Mouse (Mus musculus): Measurements from ENCODE around the gene Grpel1. TPM values are rescaled to one million over a fixed set of nuclear protein-coding genes. Genes with fewer than 3 reads are reported as not detected.

Gene Grpel1
- 60.5 and 64.4 TPM in 2 replicates for polyA plus RNA-seq (2016; fragmentation: Nextera tagmentation; extraction: Ambion mirVana)

- H3K27me3 ChIP-seq (ENCODE audit: poor library complexity, severe bottlenecking): peaks cover 26% of the 10 kb centered on the region
- no peaks in the 10 kb centered on the region for H3K9me3 ChIP-seq
- peaks cover 23% of the 10 kb centered on the region for H3K36me3 ChIP-seq (replicated peaks)
- under 1% methylated on average over 68 of the region's 68 CpGs for WGBS
- H3K4me3 ChIP-seq: peak within 1 kb of the TSS; percentile 95
- peak within 1 kb of the TSS; percentile 89 for H3K27ac ChIP-seq
- H3K4me1 ChIP-seq: peaks cover 40% of the 10 kb centered on the region
- DNase-seq (ENCODE audit: extremely low spot score, low spot score): peak; percentile 97
These were observed at the start of gene Grpel1 for GRCm38 (mm10) chr5:36464709-36465661. Gene Grpel1 (plus strand): TSS chr5:36464998.

- H3K9me3 ChIP-seq: no peaks in the 10 kb centered on the region
- no peak for DNase-seq (ENCODE audit: extremely low spot score, low spot score)
- peaks cover 2% of the 10 kb centered on the region; the same call in 1 of the 2 replicates for H3K4me1 ChIP-seq
- 79% methylated on average over 3 of the region's 3 CpGs for WGBS
- H3K36me3 ChIP-seq (replicated peaks): no peaks in the 10 kb centered on the region
- no peak overlapping the region for H3K4me3 ChIP-seq
- no peak overlapping the region for H3K27ac ChIP-seq
- no peaks in the 10 kb centered on the region for H3K27me3 ChIP-seq (ENCODE audit: poor library complexity, severe bottlenecking)
These were observed 44.9 kb upstream of the Grpel1 start for GRCm38 (mm10) chr5:36419861-36420260.

DNA sequence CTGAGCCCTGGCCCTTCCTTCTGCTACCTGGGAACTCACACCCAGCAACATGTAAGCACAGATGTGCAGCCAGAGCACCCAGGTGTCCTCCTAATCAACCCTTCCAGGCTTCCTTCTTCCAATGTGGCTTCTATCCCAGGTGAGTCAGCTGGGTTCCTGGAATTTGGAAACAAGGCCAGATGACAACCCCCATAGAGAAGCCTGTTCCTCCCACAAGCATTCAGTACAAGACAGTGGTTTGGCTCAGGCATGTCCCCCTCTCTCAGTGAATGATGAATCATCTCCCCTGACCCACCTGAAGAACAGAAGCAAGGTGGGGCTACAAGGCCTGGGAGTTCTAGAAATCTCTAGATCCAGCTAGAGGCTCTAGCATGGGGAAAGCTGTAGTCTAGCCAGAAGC, 42.1 kb upstream of the Grpel1 start:
- no peak for DNase-seq (ENCODE audit: extremely low spot score, low spot score)
- Histone ChIP-seq H3K4me3 (no peak overlapping the region), H3K27me3 (ENCODE audit: poor library complexity, severe bottlenecking) (no peaks in the 10 kb centered on the region), H3K27ac (no peak overlapping the region), H3K36me3 (replicated peaks) (no peaks in the 10 kb centered on the region), H3K4me1 (peaks cover under 1% of the 10 kb centered on the region; the same call in 1 of the 2 replicates), H3K9me3 (no peaks in the 10 kb centered on the region)

- H3K36me3 ChIP-seq (replicated peaks): no peaks in the 10 kb centered on the region
- H3K27ac ChIP-seq: no peak overlapping the region
- peaks cover 7% of the 10 kb centered on the region for H3K4me1 ChIP-seq
- no peaks in the 10 kb centered on the region for H3K9me3 ChIP-seq
- H3K4me3 ChIP-seq: no peak overlapping the region
- no peaks in the 10 kb centered on the region for H3K27me3 ChIP-seq (ENCODE audit: poor library complexity, severe bottlenecking)
- DNase-seq (ENCODE audit: extremely low spot score, low spot score): no peak
These were observed 40.1 kb upstream of the Grpel1 start for GRCm38 (mm10) chr5:36424676-36425075.

DNA sequence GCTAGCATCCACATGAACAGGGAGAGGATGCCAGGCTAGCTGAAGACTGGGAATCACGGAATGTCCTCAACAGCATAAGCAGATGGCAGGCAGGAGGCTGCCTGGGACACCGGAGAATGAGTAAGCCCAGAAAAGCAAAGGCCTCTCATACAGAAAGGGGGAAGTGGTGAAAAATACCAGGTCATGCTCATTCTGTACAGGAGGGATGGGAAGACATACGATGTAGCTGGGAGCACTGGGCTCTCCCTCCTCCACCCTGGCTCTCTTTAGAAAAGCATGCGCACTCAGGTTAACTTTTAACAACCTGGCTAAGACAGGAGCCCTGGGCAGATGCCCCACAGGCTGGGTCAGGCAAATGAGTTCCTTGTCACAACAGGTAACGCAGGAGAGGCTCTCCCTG, 38.4 kb upstream of the Grpel1 start:
- Histone ChIP-seq H3K9me3 (no peaks in the 10 kb centered on the region), H3K4me3 (no peak overlapping the region), H3K27ac (no peak overlapping the region), H3K27me3 (ENCODE audit: poor library complexity, severe bottlenecking) (no peaks in the 10 kb centered on the region), H3K4me1 (peaks cover 23% of the 10 kb centered on the region), H3K36me3 (replicated peaks) (no peaks in the 10 kb centered on the region)
- WGBS: 90% methylated on average over 5 of the region's 5 CpGs
- DNase-seq (ENCODE audit: extremely low spot score, low spot score): no peak

DNA sequence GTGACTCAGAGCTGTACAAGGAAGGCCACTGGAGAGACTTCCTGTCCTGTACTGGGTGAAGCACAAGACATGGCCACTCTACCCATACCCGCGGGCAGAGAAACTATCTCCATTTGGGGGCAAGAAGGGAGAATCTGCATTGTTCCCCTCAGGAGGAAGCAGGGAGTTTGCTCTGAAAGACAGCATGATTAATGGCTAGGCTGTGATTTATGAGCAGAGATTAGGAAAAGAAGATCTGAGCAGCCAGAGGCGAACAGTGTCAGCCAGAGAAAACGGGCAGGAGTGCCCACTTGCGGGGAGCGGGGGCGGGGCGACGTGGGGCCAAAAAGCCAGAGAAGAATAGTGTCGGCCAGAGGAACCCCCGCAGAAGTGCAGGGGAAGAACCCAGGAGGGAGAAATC, 37.0 kb upstream of the Grpel1 start:
- Histone ChIP-seq H3K9me3 (no peaks in the 10 kb centered on the region), H3K4me3 (no peak overlapping the region), H3K27me3 (ENCODE audit: poor library complexity, severe bottlenecking) (no peaks in the 10 kb centered on the region), H3K36me3 (replicated peaks) (no peaks in the 10 kb centered on the region), H3K27ac (no peak overlapping the region), H3K4me1 (peaks cover 28% of the 10 kb centered on the region)
- WGBS: 66% methylated on average over 11 of the region's 11 CpGs
- DNase-seq (ENCODE audit: extremely low spot score, low spot score): no peak

DNA sequence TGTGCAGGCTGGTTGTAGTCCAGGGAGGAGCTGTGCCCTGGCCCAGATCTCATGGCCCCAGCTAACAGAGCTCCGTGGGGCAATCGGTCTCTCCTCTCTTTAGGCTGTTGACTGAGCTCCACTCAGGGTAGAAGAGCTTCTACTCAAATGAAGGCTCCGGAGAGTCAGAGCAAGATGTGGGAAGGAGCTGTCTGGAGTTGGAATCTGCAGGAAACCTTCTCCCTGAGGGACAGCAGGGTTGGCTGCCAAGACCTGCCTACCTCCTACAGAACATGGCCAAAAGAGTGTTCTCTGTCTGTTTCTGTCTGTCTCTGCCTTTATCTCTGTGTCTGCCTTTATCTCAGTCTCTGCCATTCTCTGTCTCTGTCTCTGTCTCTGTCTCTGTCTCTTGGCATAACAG, 35.2 kb upstream of the Grpel1 start:
- no peaks in the 10 kb centered on the region for H3K27me3 ChIP-seq (ENCODE audit: poor library complexity, severe bottlenecking)
- H3K4me3 ChIP-seq: no peak overlapping the region
- DNase-seq (ENCODE audit: extremely low spot score, low spot score): no peak
- no peaks in the 10 kb centered on the region for H3K36me3 ChIP-seq (replicated peaks)
- WGBS: 91% methylated on average over 3 of the region's 3 CpGs
- H3K9me3 ChIP-seq: no peaks in the 10 kb centered on the region
- peaks cover 29% of the 10 kb centered on the region for H3K4me1 ChIP-seq
- H3K27ac ChIP-seq: no peak overlapping the region

- 56% methylated on average over 2 of the region's 2 CpGs for WGBS
- Histone ChIP-seq H3K36me3 (replicated peaks) (no peaks in the 10 kb centered on the region), H3K4me1 (peaks cover 31% of the 10 kb centered on the region), H3K4me3 (no peak overlapping the region), H3K9me3 (no peaks in the 10 kb centered on the region), H3K27me3 (ENCODE audit: poor library complexity, severe bottlenecking) (no peaks in the 10 kb centered on the region), H3K27ac (no peak overlapping the region)
- DNase-seq (ENCODE audit: extremely low spot score, low spot score): no peak
These were observed 33.1 kb upstream of the Grpel1 start for GRCm38 (mm10) chr5:36431711-36432110.

DNA sequence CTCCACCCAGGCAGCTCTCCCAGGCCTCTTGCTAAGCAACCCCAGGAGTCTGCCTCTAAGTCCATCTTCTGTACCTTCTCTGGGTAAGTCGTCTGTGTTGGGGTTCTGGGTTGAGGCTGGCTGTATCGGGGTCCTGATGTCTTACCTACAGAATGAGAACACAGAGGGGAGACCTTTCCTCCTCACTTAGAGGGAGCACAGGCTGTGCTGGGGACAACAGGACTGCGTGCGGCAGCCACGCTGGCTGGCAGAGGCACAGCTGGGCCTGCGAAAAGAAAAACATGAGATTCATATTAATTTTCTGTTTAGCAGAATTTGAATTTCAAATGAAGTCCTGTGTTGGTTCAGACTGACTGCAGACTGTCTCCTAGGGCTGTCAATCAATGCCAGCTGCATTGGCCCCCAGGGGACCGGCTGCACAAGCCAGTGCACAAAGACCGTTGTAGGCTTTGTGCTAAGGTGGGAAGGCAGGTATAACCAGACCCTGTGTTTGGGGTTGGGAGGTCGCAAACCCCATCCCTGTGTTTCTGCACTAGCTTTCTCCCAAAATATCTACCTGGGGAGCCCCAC, 30.3 kb upstream of the Grpel1 start:
- no peaks in the 10 kb centered on the region for H3K9me3 ChIP-seq
- DNase-seq (ENCODE audit: extremely low spot score, low spot score): no peak

DNA sequence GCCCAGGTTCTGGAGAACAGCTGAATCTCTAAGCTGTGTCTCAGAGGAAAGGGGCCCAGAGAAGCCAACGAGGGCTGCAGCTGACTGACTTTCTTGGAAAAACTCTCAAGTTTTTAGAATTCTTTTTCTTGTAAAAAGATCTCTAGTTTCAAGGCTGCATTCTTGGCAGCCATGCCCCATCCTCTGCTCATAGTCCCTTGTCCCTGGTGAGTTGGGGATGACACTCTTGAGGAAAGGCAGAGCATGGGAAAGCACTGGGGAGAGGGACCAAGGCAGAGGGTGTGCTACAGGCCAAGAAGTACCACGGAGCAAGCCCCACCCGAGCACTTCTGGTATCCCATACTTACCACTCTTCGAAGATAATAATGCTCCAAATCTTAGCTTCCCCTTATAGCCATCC, 27.9 kb upstream of the Grpel1 start:
- no peak for DNase-seq (ENCODE audit: extremely low spot score, low spot score)
- Histone ChIP-seq H3K27me3 (ENCODE audit: poor library complexity, severe bottlenecking) (no peaks in the 10 kb centered on the region), H3K27ac (no peak overlapping the region), H3K36me3 (replicated peaks) (no peaks in the 10 kb centered on the region), H3K9me3 (no peaks in the 10 kb centered on the region), H3K4me3 (no peak overlapping the region), H3K4me1 (peaks cover 3% of the 10 kb centered on the region; the same call in 1 of the 2 replicates)
- WGBS: 86% methylated on average over 4 of the region's 4 CpGs

More for the DNA sequence above, 30.3 kb upstream of the Grpel1 start:
- WGBS: 76% methylated on average over 9 of the region's 9 CpGs
- no peaks in the 10 kb centered on the region for H3K36me3 ChIP-seq (replicated peaks)
- no peak overlapping the region for H3K4me3 ChIP-seq
- H3K27ac ChIP-seq: no peak overlapping the region
- H3K27me3 ChIP-seq (ENCODE audit: poor library complexity, severe bottlenecking): no peaks in the 10 kb centered on the region
- peaks cover 23% of the 10 kb centered on the region for H3K4me1 ChIP-seq

DNA sequence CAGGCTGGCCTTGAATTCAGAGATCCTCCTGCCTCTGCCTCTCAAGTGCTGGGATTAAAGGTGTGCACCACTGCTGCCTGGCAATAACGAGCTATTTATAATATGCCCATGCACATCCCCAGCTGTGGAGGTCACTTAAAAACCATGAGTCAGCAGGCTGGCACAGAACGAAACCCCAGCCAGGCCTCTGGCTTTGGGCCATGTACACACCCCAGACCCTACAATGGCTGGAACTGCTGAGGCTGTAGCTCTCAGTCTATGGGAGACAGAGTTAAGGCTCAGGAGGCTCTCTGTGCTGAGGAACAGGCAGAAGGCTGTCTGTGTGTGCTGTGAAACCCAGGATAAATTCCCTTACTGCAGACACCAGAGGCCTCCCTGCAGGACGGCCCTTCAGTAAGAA, 24.1 kb upstream of the Grpel1 start:
- H3K27ac ChIP-seq: no peak overlapping the region
- H3K4me1 ChIP-seq: peaks cover 12% of the 10 kb centered on the region
- peaks cover 18% of the 10 kb centered on the region for H3K27me3 ChIP-seq (ENCODE audit: poor library complexity, severe bottlenecking)
- H3K9me3 ChIP-seq: no peaks in the 10 kb centered on the region
- H3K36me3 ChIP-seq (replicated peaks): no peaks in the 10 kb centered on the region
- DNase-seq (ENCODE audit: extremely low spot score, low spot score): no peak
- WGBS: 87% methylated on average over 3 of the region's 3 CpGs
- H3K4me3 ChIP-seq: no peak overlapping the region

GRCm38 (mm10) chr5:36444611-36445010, 20.2 kb upstream of the Grpel1 start:
- Histone ChIP-seq H3K4me1 (peaks cover 21% of the 10 kb centered on the region), H3K27ac (no peak overlapping the region), H3K27me3 (ENCODE audit: poor library complexity, severe bottlenecking) (peaks cover 23% of the 10 kb centered on the region), H3K36me3 (replicated peaks) (no peaks in the 10 kb centered on the region), H3K9me3 (no peaks in the 10 kb centered on the region), H3K4me3 (no peak overlapping the region)
- WGBS: 63% methylated on average over 4 of the region's 4 CpGs
- DNase-seq (ENCODE audit: extremely low spot score, low spot score): no peak

GRCm38 (mm10) chr5:36445028-36445427, 19.8 kb upstream of the Grpel1 start:
- WGBS: 36% methylated on average over 8 of the region's 8 CpGs
- H3K27me3 ChIP-seq (ENCODE audit: poor library complexity, severe bottlenecking): peaks cover 26% of the 10 kb centered on the region
- peaks cover 25% of the 10 kb centered on the region for H3K4me1 ChIP-seq
- no peak overlapping the region for H3K27ac ChIP-seq
- no peaks in the 10 kb centered on the region for H3K9me3 ChIP-seq
- H3K36me3 ChIP-seq (replicated peaks): no peaks in the 10 kb centered on the region
- DNase-seq (ENCODE audit: extremely low spot score, low spot score): no peak
- H3K4me3 ChIP-seq: no peak overlapping the region

Measured in forebrain, embryonic 10.5 days (tissue).